ENCODE assay signal across 10 mouse cellular contexts in the genomic region with DNA sequence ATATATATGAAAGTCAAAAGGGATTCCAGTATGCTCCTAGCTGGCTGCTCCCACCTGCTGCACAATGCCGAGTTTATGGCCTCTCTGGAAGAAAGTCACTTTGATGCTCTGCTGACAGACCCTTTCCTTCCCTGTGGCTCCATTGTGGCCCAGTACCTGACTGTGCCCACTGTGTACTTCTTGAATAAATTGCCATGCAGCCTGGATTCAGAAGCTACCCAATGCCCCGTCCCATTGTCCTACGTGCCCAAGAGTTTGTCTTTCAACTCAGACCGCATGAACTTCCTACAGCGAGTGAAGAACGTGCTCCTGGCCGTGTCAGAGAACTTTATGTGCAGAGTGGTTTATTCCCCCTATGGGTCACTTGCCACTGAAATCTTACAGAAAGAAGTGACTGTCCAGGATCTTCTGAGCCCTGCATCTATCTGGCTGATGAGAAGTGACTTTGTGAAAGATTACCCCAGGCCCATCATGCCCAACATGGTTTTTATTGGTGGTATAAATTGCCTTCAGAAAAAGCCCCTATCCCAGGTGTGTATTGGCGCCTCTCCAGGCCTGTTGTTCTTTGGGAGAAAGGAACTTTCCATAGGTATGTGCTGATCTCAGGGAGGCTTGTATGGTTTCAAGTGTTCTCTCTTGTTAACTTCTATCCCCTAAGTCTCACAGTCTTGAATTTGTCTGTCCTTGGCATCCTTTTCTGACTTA. TPM values are rescaled to one million over a fixed set of nuclear protein-coding genes. Genes with fewer than 3 reads are reported as not detected.
A peak's percentile ranks its signal among the peaks of the same experiment; 100 is the strongest.
DNase-seq lines count a peak whose midpoint lies in the region; ATAC-seq lines count a peak whose summit lies in the region.
"Had no signal": no experiment of that assay in that cellular context is flagged by ENCODE, and none has a peak within 500 bp of the region (broad histone marks: within the 10 kb centered on the region; RNA-seq: fewer than 3 reads in every experiment).

No protein-coding gene starts in this region.

- no peak overlapping the region for H3K27ac ChIP-seq in neural tube, embryonic 13.5 days (replicated peaks)

- intact Hi-C loops in heart, postnatal 10 days (cut with DNase I): no loop called here

- H3K36me3 ChIP-seq in neural tube, embryonic 13.5 days: no peaks in the 10 kb centered on the region

- 62% methylated on average over 8 of the region's 8 CpGs for WGBS in neural tube, embryonic 13.5 days

- H3K4me2 ChIP-seq in neural tube, embryonic 13.5 days: no peak overlapping the region

- no peaks in the 10 kb centered on the region for H3K27me3 ChIP-seq in neural tube, embryonic 13.5 days

- no peaks in the 10 kb centered on the region for H3K4me1 ChIP-seq in neural tube, embryonic 13.5 days (replicated peaks)

- peaks cover 59% of the 10 kb centered on the region for H3K9me3 ChIP-seq in neural tube, embryonic 13.5 days

- 0 out of 2 replicates have a peak, but pooled peaks have one; percentile 32 for ATAC-seq in neural tube, embryonic 13.5 days (ENCODE audit: low read depth)

- peak; percentile 24 to 39 for DNase-seq in kidney, postnatal 25 days
- no peak for DNase-seq in kidney, adult 9 months
- peak; percentile 20 for DNase-seq in embryo, embryonic 9.5 days (ENCODE audit: extremely low spot score)
- peak; percentile 0 to 6 for DNase-seq in heart, postnatal 10 days
- DNase-seq in right cerebral cortex, postnatal 14 days: no peak
- no peak for DNase-seq in right cerebral cortex, postnatal 36 days (ENCODE audit: low spot score in 2 of 2)
- no peak for DNase-seq in cerebellum, adult 11-12 months
- DNase-seq: thymus, adult 18-20 months had no signal

- H3K4me3 ChIP-seq in neural tube, embryonic 13.5 days: no peak overlapping the region

- no peak overlapping the region for H3K9ac ChIP-seq in neural tube, embryonic 13.5 days

RNA-seq across cellular contexts. Expression of a gene that starts 0.7 kb away (rescaled TPM):
- not detected for total RNA-seq in heart, postnatal 10 days (2021)
- polyA plus RNA-seq in neural tube, embryonic 13.5 days (2015; fragmentation: Nextera tagmentation; extraction: Ambion mirVana): not detected in 2 replicates

RNA-seq across cellular contexts. Expression of a gene that starts 6.9 kb away (rescaled TPM):
- 1 to 10 TPM in 1 of 2 experiments, under 1 TPM in 1; 0.84 to 1.1 TPM for total RNA-seq in heart, postnatal 10 days (2021)
- 16.9 and 18.7 TPM in 2 replicates for polyA plus RNA-seq in neural tube, embryonic 13.5 days (2015; fragmentation: Nextera tagmentation; extraction: Ambion mirVana)
- total RNA-seq: gastrocnemius, adult 8-10 months had no signal

RNA-seq across cellular contexts. Expression of a gene that starts 12.1 kb away (rescaled TPM):
- not detected for total RNA-seq in heart, postnatal 10 days (2021)
- polyA plus RNA-seq in neural tube, embryonic 13.5 days (2015; fragmentation: Nextera tagmentation; extraction: Ambion mirVana): not detected in 2 replicates

RNA-seq across cellular contexts. Expression of a gene that starts 14.3 kb away (rescaled TPM):
- total RNA-seq in heart, postnatal 10 days (2021): under 1 TPM in 1 of 2 experiments, not detected in 1; 0.10 TPM
- 0.58 and 0.68 TPM in 2 replicates for polyA plus RNA-seq in neural tube, embryonic 13.5 days (2015; fragmentation: Nextera tagmentation; extraction: Ambion mirVana)
- total RNA-seq: gastrocnemius, adult 8-10 months had no signal

RNA-seq across cellular contexts. Expression of a gene that starts 46.7 kb away (rescaled TPM):
- total RNA-seq in heart, postnatal 10 days (2021): under 1 TPM; 0.12 to 0.20 TPM
- polyA plus RNA-seq in neural tube, embryonic 13.5 days (2015; fragmentation: Nextera tagmentation; extraction: Ambion mirVana): not detected in 2 replicates
- total RNA-seq: gastrocnemius, adult 8-10 months had no signal

Comparison
In these comparisons a context has a peak if more than half of its experiments do, and no peak if none do; other contexts are left out.
1. DNase-seq: peak in kidney, postnatal 25 days (2 of 2), embryo, embryonic 9.5 days (single experiment) and heart, postnatal 10 days (2 of 2); none in kidney, adult 9 months (single experiment), right cerebral cortex, postnatal 14 days (single experiment), right cerebral cortex, postnatal 36 days (0 of 2) and cerebellum, adult 11-12 months (single experiment).